Mouse (Mus musculus) spleen, adult 10 weeks (tissue): ENCODE data around the gene H2-M10.5. TPM values are rescaled to one million over a fixed set of nuclear protein-coding genes. Genes with fewer than 3 reads are reported as not detected.

ENCODE experiments used
- polyA plus RNA-seq: library from polyadenylated mRNA; stranded (reverse); fragments of 350-450 nt; fragmentation: Illumina TruSeq; extraction: RNeasy Lipid Tissue Mini Kit (QIAGEN cat#74804); gene quantifications from one replicate; pipeline ENCODE4 v1.2.3, GENCODE M21; 2015; ENCODE audit warnings: low replicate concordance; ENCODE audit not compliant: insufficient read depth

Gene H2-M10.5
- not detected for polyA plus RNA-seq

GRCm38 (mm10) chr17:36772610-36773009 lies at the start of gene H2-M10.5:
TSS of gene H2-M10.5 (plus strand) at chr17:36772910.

DNA sequence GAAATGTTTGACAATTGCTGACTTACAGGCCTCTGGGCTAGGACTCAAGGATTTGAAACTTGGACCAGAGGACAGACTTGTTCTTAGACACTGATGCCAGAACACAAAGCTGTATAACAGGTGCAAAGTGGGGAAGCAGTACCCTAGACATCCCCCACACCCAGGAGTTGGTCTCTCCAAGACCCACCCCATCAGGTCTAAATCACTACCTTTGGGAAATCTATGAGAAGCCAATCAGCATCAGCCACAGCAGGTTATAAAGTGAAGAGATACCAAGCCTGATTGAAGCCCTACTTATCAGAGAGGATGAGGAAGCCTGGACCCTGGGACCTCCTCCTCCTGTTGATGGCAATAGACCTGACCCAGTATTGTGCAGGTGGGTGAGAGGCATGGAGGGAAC lies 39.2 kb downstream of the H2-M10.5 start, which contains the start of gene H2-M10.6:
H2-M10.6 (plus strand) TSS at position 301 of the 400 bp plus-strand sequence.

Other genes starting within 250 kb of the H2-M10.5 start
- gene H2-M11, start 225.8 kb upstream of the H2-M10.5 start, polyA plus RNA-seq, result not detected
- not detected for gene H2-M9, start 130.2 kb upstream of the H2-M10.5 start, polyA plus RNA-seq
- not detected for gene H2-M1, start 100.7 kb upstream of the H2-M10.5 start, polyA plus RNA-seq
- gene H2-M10.6, start 39.3 kb downstream of the H2-M10.5 start, polyA plus RNA-seq, result not detected
- gene Trim26, start 64.2 kb downstream of the H2-M10.5 start, polyA plus RNA-seq, result 152 TPM
- not detected for gene Trim15, start 94.3 kb downstream of the H2-M10.5 start, polyA plus RNA-seq
- 35.2 TPM for gene Trim10, start 96.7 kb downstream of the H2-M10.5 start, polyA plus RNA-seq
- gene Trim40, start 117.2 kb downstream of the H2-M10.5 start, polyA plus RNA-seq, result 0.21 TPM
- gene Trim31, start 125.2 kb downstream of the H2-M10.5 start, polyA plus RNA-seq, result not detected
- 0.47 TPM for gene Rnf39, start 170.0 kb downstream of the H2-M10.5 start, polyA plus RNA-seq
- gene Ppp1r11, start 178.8 kb downstream of the H2-M10.5 start, polyA plus RNA-seq, result 80.6 TPM
- 71.5 TPM for gene Znrd1, start 185.6 kb downstream of the H2-M10.5 start, polyA plus RNA-seq
- gene Znrd1as, start 185.7 kb downstream of the H2-M10.5 start, polyA plus RNA-seq, result 12.9 TPM
- gene 2410137M14Rik, start 208.3 kb downstream of the H2-M10.5 start, polyA plus RNA-seq, result not detected
- 0.87 TPM for gene H2-M5, start 216.6 kb downstream of the H2-M10.5 start, polyA plus RNA-seq
- gene Zfp57, start 228.3 kb downstream of the H2-M10.5 start, polyA plus RNA-seq, result 3.0 TPM